Comparison of ENCODE assay signal across 12 mouse cellular contexts in the genomic region with DNA sequence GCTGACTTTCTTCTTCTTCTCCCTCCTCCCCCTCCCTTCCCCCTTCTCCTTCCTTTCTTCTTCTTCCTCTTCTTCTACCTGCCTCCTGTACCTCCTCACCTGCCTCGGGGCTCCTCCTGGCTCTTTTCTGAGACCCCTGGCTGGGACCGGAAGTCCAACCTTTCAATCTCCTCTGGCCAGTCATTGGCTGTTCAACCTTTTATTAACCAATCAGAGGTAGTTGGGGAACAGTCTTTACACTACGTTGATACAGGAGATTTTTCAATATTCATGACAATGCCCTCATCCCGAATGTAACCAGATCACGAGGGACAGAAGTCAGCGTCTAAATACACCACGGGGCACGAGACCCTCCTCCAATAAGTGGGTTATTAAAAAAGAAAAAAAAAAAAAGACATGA.
"Had no signal": no experiment of that assay in that cellular context is flagged by ENCODE, and none has a peak within 500 bp of the region (broad histone marks: within the 10 kb centered on the region; RNA-seq: fewer than 3 reads in every experiment).

No protein-coding gene starts in this region.

- DNase-seq: lung, adult 18-20 months; lung, embryonic 14.5 days; lung, postnatal 10 days; lung, postnatal 4 days; right cerebral cortex, postnatal 14 days; thymus, adult 18-20 months; thymus, postnatal 14 days; thymus, postnatal 36 days had no signal

- H3K4me3 ChIP-seq: midbrain, embryonic 13.5 days; myocyte; neural tube, embryonic 13.5 days; neural tube, embryonic 15.5 days had no signal

- H3K4me1 ChIP-seq: midbrain, embryonic 13.5 days; neural tube, embryonic 13.5 days; neural tube, embryonic 15.5 days had no signal

- H3K36me3 ChIP-seq: midbrain, embryonic 13.5 days had no signal

- H3K27me3 ChIP-seq: midbrain, embryonic 13.5 days; neural tube, embryonic 13.5 days; neural tube, embryonic 15.5 days had no signal
